Mouse (Mus musculus) left cerebral cortex, postnatal 14 days (tissue): ENCODE results near the gene Fads6. TPM values are rescaled to one million over a fixed set of nuclear protein-coding genes. Genes with fewer than 3 reads are reported as not detected.

ENCODE experiments used
- DNase-seq, 2 experiments: peaks; one replicate each; pipeline ENCODE4 v3.0.0; 2021 to 2022; ENCODE audit warnings: low spot score in 2 of 2, mixed read lengths in 1 of 2
- intact Hi-C: fragments of 180-260 bp; cut with DNase I; formaldehyde crosslinking; loops from one replicate; pipeline ENCODE4 v1.15.1; 2025
- long read RNA-seq, 2 experiments: library from polyadenylated mRNA; stranded (forward); transcript quantifications; one replicate each; pipeline ENCODE4 v2.0.0; 2021
- total RNA-seq, 2 experiments: library from RNA; stranded (reverse); gene quantifications; 2 replicates each; pipeline ENCODE4 v1.2.3; 2021

The Fads6 gene
- total RNA-seq = 1 to 10 TPM; 7.2 to 7.5 TPM
- long read RNA-seq, experiment 1, full-length matches to known transcripts = 1 of 2 reads
- long read RNA-seq, experiment 1, partial matches to known transcripts = 0 of 2 reads
- long read RNA-seq, experiment 1, other reads (novel, unspliced or antisense) = 1 of 2 reads
- long read RNA-seq, experiment 2, partial matches to known transcripts = 0 of 1 reads
- long read RNA-seq, experiment 2, other reads (novel, unspliced or antisense) = 1 of 1 reads

GRCm38 (mm10) chr11:115297214-115297826 is at the start of gene Fads6:
Gene Fads6, minus strand, starts transcription at chr11:115297663.
- intact Hi-C loops = no loop called here
- peak; percentile 68 to 72 for DNase-seq

GRCm38 (mm10) chr11:115345515-115345914 is 48.1 kb upstream of the Fads6 start:
- no peak for DNase-seq
- intact Hi-C loops = no loop called here

- intact Hi-C loops = no loop called here
- DNase-seq = peak; percentile 32 to 36
Observed at GRCm38 (mm10) chr11:115344967-115345366, 47.5 kb upstream of the Fads6 start.

- DNase-seq = no peak
- intact Hi-C loops = no loop called here
Observed at GRCm38 (mm10) chr11:115341866-115342265, 44.4 kb upstream of the Fads6 start.

- no peak for DNase-seq
- intact Hi-C loops = no loop called here
Observed at GRCm38 (mm10) chr11:115341246-115341645, 43.8 kb upstream of the Fads6 start.

- intact Hi-C loops = no loop called here
- DNase-seq = no peak
Observed at GRCm38 (mm10) chr11:115337826-115338225, 40.4 kb upstream of the Fads6 start.

GRCm38 (mm10) chr11:115337350-115337749 is 39.9 kb upstream of the Fads6 start:
- intact Hi-C loops = no loop called here
- DNase-seq = no peak

- DNase-seq = no peak
- intact Hi-C loops = no loop called here
Observed at GRCm38 (mm10) chr11:115336115-115336514, 38.7 kb upstream of the Fads6 start.

- intact Hi-C loops = no loop called here
- DNase-seq = no peak
Observed at GRCm38 (mm10) chr11:115335223-115335622, 37.8 kb upstream of the Fads6 start.

GRCm38 (mm10) chr11:115334531-115334930 is 37.1 kb upstream of the Fads6 start, which contains the start of gene Otop3:
Gene Otop3, plus strand, starts transcription at chr11:115334731.
- DNase-seq = no peak
- intact Hi-C loops = no loop called here

- intact Hi-C loops = no loop called here
- no peak for DNase-seq
Observed at GRCm38 (mm10) chr11:115329339-115329738, 31.9 kb upstream of the Fads6 start.

GRCm38 (mm10) chr11:115326730-115327129 is 29.3 kb upstream of the Fads6 start:
- peak; percentile 22 to 45 for DNase-seq
- intact Hi-C loops = no loop called here

GRCm38 (mm10) chr11:115323354-115323753 is 25.9 kb upstream of the Fads6 start:
- DNase-seq = no peak
- intact Hi-C loops = no loop called here

- intact Hi-C loops = loop anchor here (1.0 kb wide), 1 partner anchor 32 kb away; no protein-coding TSS in a partner anchor
Observed at GRCm38 (mm10) chr11:115321906-115322693, 24.6 kb upstream of the Fads6 start, which contains the start of gene Ush1g. Gene Ush1g, minus strand, starts transcription at chr11:115322041.

GRCm38 (mm10) chr11:115319704-115320383 is 22.4 kb upstream of the Fads6 start:
- intact Hi-C loops = no loop called here
- DNase-seq = no peak

More at GRCm38 (mm10) chr11:115321906-115322693, 24.6 kb upstream of the Fads6 start, which contains the start of gene Ush1g:
- peak in 1 of 2 experiments; percentile 39 for DNase-seq

- DNase-seq = peak in 1 of 2 experiments; percentile 21
- intact Hi-C loops = no loop called here
Observed at GRCm38 (mm10) chr11:115318245-115319027, 21.0 kb upstream of the Fads6 start.

GRCm38 (mm10) chr11:115317204-115317603 is 19.7 kb upstream of the Fads6 start:
- no peak for DNase-seq
- intact Hi-C loops = no loop called here

GRCm38 (mm10) chr11:115314249-115314648 is 16.8 kb upstream of the Fads6 start:
- DNase-seq = no peak
- intact Hi-C loops = no loop called here

GRCm38 (mm10) chr11:115308781-115309180 is 11.3 kb upstream of the Fads6 start:
- intact Hi-C loops = no loop called here
- no peak for DNase-seq
